Mouse (Mus musculus) megakaryocyte, embryonic 14.5 days (primary cell): ENCODE data around the gene Wdr35. TPM values are rescaled to one million over a fixed set of nuclear protein-coding genes. Genes with fewer than 3 reads are reported as not detected.

Experiments used
- H3K27me3 ChIP-seq: replicated peaks from 2 replicates; pipeline ENCODE3; 2012; ENCODE audit warnings: inconsistent platforms
- H3K36me3 ChIP-seq: replicated peaks from 2 replicates; pipeline ENCODE3; 2012; ENCODE audit warnings: low read length, inconsistent platforms, mixed read lengths
- H3K4me1 ChIP-seq: 2 replicates; pipeline ENCODE4 v1.6.1; 2012; ENCODE audit warnings: inconsistent platforms
- H3K4me3 ChIP-seq: replicated peaks from 2 replicates; pipeline ENCODE3; 2012; ENCODE audit warnings: moderate library complexity, mild to moderate bottlenecking, inconsistent platforms
- H3K9me3 ChIP-seq: 2 replicates; pipeline ENCODE4 v1.6.1; 2012; ENCODE audit warnings: inconsistent platforms
- FLI1 ChIP-seq: IDR thresholded peaks from 2 replicates; pipeline ENCODE4 v1.6.1; 2012; ENCODE audit warnings: low read length, inconsistent platforms, mixed read lengths
- GATA1 ChIP-seq: IDR thresholded peaks from 3 replicates; pipeline ENCODE4 v1.6.1; 2012; ENCODE audit warnings: mixed read lengths, low read length, inconsistent platforms, borderline replicate concordance
- polyA plus RNA-seq: library from polyadenylated mRNA; stranded (reverse); fragments of >175 nt; gene quantifications from 2 replicates; pipeline ENCODE4 v1.2.3, GENCODE M21; 2012; ENCODE audit warnings: low replicate concordance; ENCODE audit not compliant: insufficient read depth

Gene Wdr35
- polyA plus RNA-seq, 1 experiment: 0.08 TPM

GRCm38 (mm10) chr12:9002038-9002648 lies 28.5 kb downstream of the Wdr35 start:
- Histone ChIP-seq H3K4me1 (0 out of 2 replicates have a peak, but pooled peaks cover 3% of the 10 kb centered on the region), H3K27me3 (peaks cover 3% of the 10 kb centered on the region), H3K36me3 (no peaks in the 10 kb centered on the region), H3K4me3 (no peak overlapping the region), H3K9me3 (peaks cover 4% of the 10 kb centered on the region; the same call in 1 of the 2 replicates)
- TF ChIP-seq FLI1 (no peak), GATA1 (no peak)

- no peaks in the 10 kb centered on the region for H3K9me3 ChIP-seq
- peaks cover 3% of the 10 kb centered on the region for H3K27me3 ChIP-seq
- H3K4me3 ChIP-seq: no peak overlapping the region
- 0 out of 2 replicates have a peak, but pooled peaks cover 3% of the 10 kb centered on the region for H3K4me1 ChIP-seq
- H3K36me3 ChIP-seq: no peaks in the 10 kb centered on the region
- no peak for TF ChIP-seq FLI1
These were observed 33.5 kb downstream of the Wdr35 start for GRCm38 (mm10) chr12:9007146-9007545.

DNA sequence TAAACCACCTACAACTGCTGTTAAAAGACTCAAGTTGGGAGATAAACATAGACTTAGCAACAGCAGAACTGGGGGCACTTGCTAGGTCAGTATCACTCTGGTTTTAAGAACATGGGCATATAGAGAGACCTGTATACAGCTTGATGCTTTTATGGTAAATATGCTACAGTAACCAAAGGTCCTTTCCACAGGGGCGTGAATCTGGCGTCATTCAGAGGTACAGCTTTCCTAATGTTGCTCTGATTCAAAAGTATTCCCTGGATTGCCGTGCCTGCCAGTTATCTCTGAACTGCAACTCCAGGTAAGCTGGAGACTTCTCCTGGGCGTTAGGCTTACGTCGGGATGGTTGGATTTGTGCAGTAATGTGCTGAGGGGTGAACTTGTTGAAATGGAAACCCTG lies 34.1 kb downstream of the Wdr35 start:
- TF ChIP-seq GATA1: no peak
- no peak for TF ChIP-seq FLI1
- H3K36me3 ChIP-seq: no peaks in the 10 kb centered on the region
- H3K4me3 ChIP-seq: no peak overlapping the region
- H3K27me3 ChIP-seq: peaks cover 3% of the 10 kb centered on the region
- no peaks in the 10 kb centered on the region for H3K4me1 ChIP-seq
- no peaks in the 10 kb centered on the region for H3K9me3 ChIP-seq

DNA sequence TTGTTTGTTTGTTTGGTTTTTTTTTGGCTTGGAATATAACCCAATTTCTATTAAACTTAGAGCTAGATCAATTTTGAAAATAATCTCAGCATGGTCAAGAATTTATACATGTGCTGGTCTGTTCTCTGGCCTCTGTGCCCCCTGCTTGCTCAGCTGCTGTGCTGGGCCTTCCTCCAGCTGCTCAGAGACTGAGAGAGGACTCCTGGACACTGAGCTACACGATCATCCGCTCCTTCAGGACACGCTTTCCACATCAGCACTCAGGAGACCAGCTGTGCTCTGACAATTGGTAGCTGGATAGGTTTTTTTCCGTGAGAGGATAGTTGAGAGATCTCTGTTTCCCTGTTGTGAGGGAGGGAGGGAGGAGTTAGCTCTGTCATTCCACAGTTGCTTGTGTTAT lies 36.6 kb downstream of the Wdr35 start:
- no peaks in the 10 kb centered on the region for H3K4me1 ChIP-seq
- no peak for TF ChIP-seq GATA1
- no peak for TF ChIP-seq FLI1

DNA sequence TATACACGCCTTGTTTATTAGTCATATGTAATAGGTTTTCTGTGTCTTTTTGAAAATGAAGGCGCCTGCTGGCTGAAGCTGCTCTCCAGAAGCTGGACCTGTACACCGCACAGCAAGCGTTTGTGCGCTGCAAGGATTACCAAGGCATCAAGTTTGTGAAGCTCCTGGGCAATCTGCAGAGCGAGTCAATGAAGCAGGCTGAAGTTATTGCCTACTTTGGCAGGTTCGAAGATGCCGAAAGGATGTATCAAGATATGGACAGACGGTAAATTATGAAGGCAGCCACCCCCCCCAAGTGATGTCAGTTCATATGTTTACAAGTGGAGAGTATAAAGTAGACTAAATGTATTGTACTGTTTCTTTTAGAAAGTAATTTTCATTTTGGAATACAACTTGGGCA lies 42.7 kb downstream of the Wdr35 start:
- H3K9me3 ChIP-seq: no peaks in the 10 kb centered on the region
- H3K4me1 ChIP-seq: no peaks in the 10 kb centered on the region
- TF ChIP-seq GATA1 (no peak), FLI1 (no peak)
- H3K36me3 ChIP-seq: no peaks in the 10 kb centered on the region
- no peak overlapping the region for H3K4me3 ChIP-seq
- H3K27me3 ChIP-seq: peaks cover 6% of the 10 kb centered on the region

More for the DNA sequence above, 36.6 kb downstream of the Wdr35 start:
- Histone ChIP-seq H3K9me3 (no peaks in the 10 kb centered on the region), H3K4me3 (no peak overlapping the region), H3K36me3 (no peaks in the 10 kb centered on the region), H3K27me3 (peaks cover 7% of the 10 kb centered on the region)

- Histone ChIP-seq H3K4me3 (no peak overlapping the region), H3K27me3 (peaks cover 2% of the 10 kb centered on the region), H3K9me3 (no peaks in the 10 kb centered on the region), H3K36me3 (no peaks in the 10 kb centered on the region), H3K4me1 (no peaks in the 10 kb centered on the region)
- TF ChIP-seq FLI1: no peak
- TF ChIP-seq GATA1: no peak
These were observed 46.7 kb downstream of the Wdr35 start for GRCm38 (mm10) chr12:9020431-9020830.

DNA sequence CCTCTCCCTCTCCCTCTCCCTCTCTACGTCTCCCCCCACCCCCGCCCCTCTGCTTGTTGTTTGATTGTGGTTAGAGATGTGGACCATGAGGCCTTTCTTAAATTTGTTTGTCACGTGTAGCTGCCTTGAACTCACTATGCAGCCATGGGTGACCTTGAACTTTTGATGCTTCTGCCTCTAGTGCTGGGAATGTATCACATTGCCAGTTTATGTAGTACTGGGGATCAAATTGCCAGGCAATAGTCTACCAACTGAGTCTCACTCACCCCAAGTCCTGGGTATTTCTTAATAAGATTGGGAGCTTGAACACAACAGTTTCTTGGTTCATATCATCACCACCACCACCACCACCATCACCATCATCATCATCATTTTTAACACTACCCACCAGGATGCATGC lies 47.3 kb downstream of the Wdr35 start:
- no peak overlapping the region for H3K4me3 ChIP-seq
- TF ChIP-seq GATA1: no peak
- no peak for TF ChIP-seq FLI1
- no peaks in the 10 kb centered on the region for H3K27me3 ChIP-seq
- no peaks in the 10 kb centered on the region for H3K36me3 ChIP-seq
- H3K9me3 ChIP-seq: no peaks in the 10 kb centered on the region
- H3K4me1 ChIP-seq: no peaks in the 10 kb centered on the region

- Histone ChIP-seq H3K27me3 (no peaks in the 10 kb centered on the region), H3K4me3 (no peak overlapping the region), H3K36me3 (no peaks in the 10 kb centered on the region), H3K9me3 (no peaks in the 10 kb centered on the region), H3K4me1 (no peaks in the 10 kb centered on the region)
- TF ChIP-seq FLI1 (no peak), GATA1 (no peak)
These were observed 49.3 kb downstream of the Wdr35 start for GRCm38 (mm10) chr12:9023031-9023430.

GRCm38 (mm10) chr12:9024071-9024470 lies 50.4 kb downstream of the Wdr35 start:
- Histone ChIP-seq H3K9me3 (no peaks in the 10 kb centered on the region), H3K4me1 (no peaks in the 10 kb centered on the region), H3K4me3 (no peak overlapping the region), H3K36me3 (no peaks in the 10 kb centered on the region), H3K27me3 (no peaks in the 10 kb centered on the region)
- TF ChIP-seq GATA1 (no peak), FLI1 (no peak)

GRCm38 (mm10) chr12:9024736-9025135 lies 51.0 kb downstream of the Wdr35 start:
- H3K27me3 ChIP-seq: no peaks in the 10 kb centered on the region
- H3K4me3 ChIP-seq: no peak overlapping the region
- H3K4me1 ChIP-seq: no peaks in the 10 kb centered on the region; the same call in 1 of the 2 replicates
- no peaks in the 10 kb centered on the region for H3K36me3 ChIP-seq
- TF ChIP-seq FLI1: no peak
- no peak for TF ChIP-seq GATA1
- H3K9me3 ChIP-seq: no peaks in the 10 kb centered on the region
